Mouse (Mus musculus) bone marrow macrophage, adult 2 months (primary cell): ENCODE data around the gene Grik4.

Experiments
- CTCF ChIP-seq: IDR thresholded peaks from 2 replicates; pipeline ENCODE4 v1.5.1; 2012; ENCODE audit warnings: low read depth, mild to moderate bottlenecking, low read length, moderate library complexity
- POLR2A ChIP-seq: IDR thresholded peaks from 2 replicates; pipeline ENCODE4 v1.6.1; 2012; ENCODE audit warnings: mild to moderate bottlenecking, low read depth, low read length, borderline replicate concordance

- no peak for TF ChIP-seq POLR2A
- no peak for TF ChIP-seq CTCF
Observed at GRCm38 (mm10) chr9:42504971-42505510, 439.3 kb downstream of the Grik4 start.
